Mouse (Mus musculus) heart, postnatal 0 days (tissue): Measurements from ENCODE around the gene Fam47c. TPM values are rescaled to one million over a fixed set of nuclear protein-coding genes. Genes with fewer than 3 reads are reported as not detected.

Source experiments
- ATAC-seq: fragments of 200-750 bp; cut with Nextera tagmentation; 2 replicates; pipeline ENCODE4 v1.8.0; 2017; ENCODE audit warnings: low read depth, moderate number of reproducible peaks, moderate library complexity; ENCODE audit not compliant: insufficient read depth
- DNase-seq: peaks from one replicate; pipeline ENCODE4 v3.0.0-alpha.2; 2016; ENCODE audit warnings: low spot score
- H3K27ac ChIP-seq: fragments of 300-500 bp; sonication (generic); 2 replicates; pipeline ENCODE4 v1.5.1; 2014; ENCODE audit warnings: low read depth, mild to moderate bottlenecking
- H3K27me3 ChIP-seq: fragments of 300-500 bp; sonication (generic); 2 replicates; pipeline ENCODE4 v1.6.1; 2014; ENCODE audit warnings: low read length, mixed read lengths; ENCODE audit not compliant: control insufficient read depth, insufficient read depth
- H3K36me3 ChIP-seq: fragments of 300-500 bp; sonication (generic); replicated peaks from 2 replicates; pipeline ENCODE4 v1.6.1; 2014; ENCODE audit warnings: low read length, mixed read lengths; ENCODE audit not compliant: control insufficient read depth, insufficient read depth
- H3K4me1 ChIP-seq: fragments of 300-500 bp; sonication (generic); 2 replicates; pipeline ENCODE4 v1.6.1; 2014; ENCODE audit warnings: antibody characterized with exemption; ENCODE audit not compliant: control insufficient read depth, insufficient read depth
- H3K4me2 ChIP-seq: fragments of 300-500 bp; sonication (generic); 2 replicates; pipeline ENCODE4 v1.6.1; 2014; ENCODE audit warnings: low read depth, mild to moderate bottlenecking, low read length, moderate library complexity
- H3K4me3 ChIP-seq: fragments of 300-500 bp; sonication (generic); 2 replicates; pipeline ENCODE4 v1.5.1; 2014; ENCODE audit warnings: low read depth, low read length
- H3K9ac ChIP-seq: fragments of 300-500 bp; sonication (generic); replicated peaks from 2 replicates; pipeline ENCODE4 v1.6.1; 2014; ENCODE audit warnings: low read depth, low read length, mixed read lengths
- H3K9me3 ChIP-seq: fragments of 300-500 bp; sonication (generic); replicated peaks from 2 replicates; pipeline ENCODE4 v1.6.1; 2016; ENCODE audit warnings: low read length; ENCODE audit not compliant: control insufficient read depth
- CTCF ChIP-seq: IDR thresholded peaks from 2 replicates; pipeline ENCODE4 v1.5.1; 2016; ENCODE audit warnings: antibody characterized with exemption, control low read depth, low read depth
- EP300 ChIP-seq: IDR thresholded peaks from 2 replicates; pipeline ENCODE4 v1.6.1; 2016; ENCODE audit warnings: antibody characterized with exemption, low read depth
- WGBS: fragments of 180-500 bp; shearing (Covaris S2); extraction: QIAGEN DNeasy Blood & Tissue Kit; methylation state at CpG from one replicate; pipeline ENCODE4 v1.1.7; 2014; 5-methylcytosine and 5-hydroxymethylcytosine counted together
- polyA plus RNA-seq: library from polyadenylated mRNA; unstranded; fragments of >200 nt; fragmentation: Nextera tagmentation; extraction: Ambion mirVana; gene quantifications from 2 replicates; pipeline ENCODE4 v1.2.1, GENCODE M21; 2015
- total RNA-seq: library from RNA; depleted of rRNA; stranded (reverse); fragments of >200 nt; gene quantifications from 2 replicates; pipeline ENCODE4 v1.2.3, GENCODE M21; 2014; ENCODE audit warnings: low replicate concordance; rRNA removed

Fam47c gene
- total RNA-seq (not detected in 2 replicates), polyA plus RNA-seq (not detected in 2 replicates)

GRCm38 (mm10) chrX:78737463-78737862, at the start of gene Fam47c:
Gene Fam47c (plus strand): TSS chrX:78737763.
- Histone ChIP-seq H3K27ac (no peak within 1 kb of the TSS), H3K9me3 (no peaks in the 10 kb centered on the region), H3K27me3 (no peaks in the 10 kb centered on the region), H3K4me2 (no peak within 1 kb of the TSS), H3K36me3 (no peaks in the 10 kb centered on the region), H3K4me3 (no peak within 1 kb of the TSS), H3K4me1 (no peaks in the 10 kb centered on the region), H3K9ac (no peak within 1 kb of the TSS)
- TF ChIP-seq EP300 (no peak), CTCF (no peak)
- no peak for ATAC-seq
- DNase-seq: no peak
- WGBS: 76% methylated on average over 3 of the region's 3 CpGs

GRCm38 (mm10) chrX:78769408-78769807, 31.8 kb downstream of the Fam47c start:
- no peak for TF ChIP-seq CTCF
- no peak for TF ChIP-seq EP300
- WGBS: 39% methylated on average over 2 of the region's 2 CpGs
- Histone ChIP-seq H3K9ac (no peak overlapping the region), H3K36me3 (no peaks in the 10 kb centered on the region), H3K4me1 (no peaks in the 10 kb centered on the region), H3K4me2 (no peak overlapping the region), H3K27me3 (no peaks in the 10 kb centered on the region), H3K27ac (no peak overlapping the region), H3K9me3 (no peaks in the 10 kb centered on the region), H3K4me3 (no peak overlapping the region)
- no peak for DNase-seq
- ATAC-seq: no peak

GRCm38 (mm10) chrX:78777078-78777477, 39.5 kb downstream of the Fam47c start:
- H3K9ac ChIP-seq: no peak overlapping the region
- H3K4me3 ChIP-seq: no peak overlapping the region
- no peaks in the 10 kb centered on the region for H3K27me3 ChIP-seq
- no peaks in the 10 kb centered on the region for H3K4me1 ChIP-seq
- ATAC-seq: no peak
- H3K27ac ChIP-seq: no peak overlapping the region
- no peak for DNase-seq
- no peak overlapping the region for H3K4me2 ChIP-seq
- no peaks in the 10 kb centered on the region for H3K36me3 ChIP-seq
- WGBS: 54% methylated on average over 2 of the region's 2 CpGs
- H3K9me3 ChIP-seq: no peaks in the 10 kb centered on the region; the same call in 1 of the 2 replicates
- no peak for TF ChIP-seq EP300
- no peak for TF ChIP-seq CTCF

Other genes starting within 250 kb of the Fam47c start
- gene Prrg1, start 153.9 kb upstream of the Fam47c start, total RNA-seq: 3.0 and 3.4 TPM in 2 replicates
- 3.5 TPM in 2 replicates for gene Prrg1, start 153.9 kb upstream of the Fam47c start, polyA plus RNA-seq